Mouse (Mus musculus): ENCODE measurements around the gene Slc35f6. TPM values are rescaled to one million over a fixed set of nuclear protein-coding genes. Genes with fewer than 3 reads are reported as not detected.

Gene Slc35f6
- polyA plus RNA-seq, 1 experiment from 2014 or later, result 10.6 TPM

- 45% methylated on average over 22 of the region's 22 CpGs for WGBS (ENCODE audit: insufficient replicate concordance)
- ATAC-seq (ENCODE audit: low read depth) (no peak), DNase-seq (no peak)
- Histone ChIP-seq H3K27ac (no peak overlapping the region), H3K9me3 (replicated peaks) (no peaks in the 10 kb centered on the region), H3K27me3 (peaks cover 49% of the 10 kb centered on the region), H3K4me3 (replicated peaks) (0 out of 2 replicates have a peak overlapping the region, but pooled peaks have one; percentile 25), H3K9ac (no peak overlapping the region), H3K4me1 (replicated peaks) (peaks cover 23% of the 10 kb centered on the region), H3K36me3 (no peaks in the 10 kb centered on the region), H3K4me2 (peak overlapping the region; percentile 54; the same call in 1 of the 2 replicates)
Measured at GRCm38 (mm10) chr5:30621844-30622176, 25.9 kb upstream of the Slc35f6 start.

- no peak for DNase-seq
- Histone ChIP-seq H3K4me3 (replicated peaks) (peak overlapping the region; percentile 25), H3K9ac (no peak overlapping the region), H3K4me2 (peak overlapping the region; percentile 54), H3K4me1 (replicated peaks) (peaks cover 23% of the 10 kb centered on the region), H3K36me3 (no peaks in the 10 kb centered on the region), H3K27ac (no peak overlapping the region), H3K27me3 (peaks cover 49% of the 10 kb centered on the region), H3K9me3 (replicated peaks) (no peaks in the 10 kb centered on the region)
- 5% methylated on average over 68 of the region's 69 CpGs for WGBS (ENCODE audit: insufficient replicate concordance)
- peak; percentile 26; the same call in 1 of the 2 replicates for ATAC-seq (ENCODE audit: low read depth)
Measured at GRCm38 (mm10) chr5:30622177-30622840, 25.4 kb upstream of the Slc35f6 start.

DNA sequence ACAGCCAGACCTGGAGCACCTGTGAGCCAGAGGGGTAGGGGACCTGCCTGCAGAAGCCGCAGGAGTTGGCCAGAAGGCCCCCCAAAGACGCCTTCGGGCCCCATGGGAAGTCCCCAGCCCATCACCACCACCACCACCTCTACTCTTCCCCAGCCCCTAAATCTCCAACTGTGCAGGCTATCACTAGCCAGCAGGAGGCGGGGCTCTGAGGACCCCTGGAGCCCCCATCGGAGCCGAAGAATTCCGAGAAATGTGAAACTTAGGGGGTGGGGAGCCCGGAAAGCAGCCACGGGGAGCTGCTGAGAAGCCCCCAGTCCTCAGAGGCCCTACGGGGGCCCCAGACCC is 24.9 kb upstream of the Slc35f6 start:
- Histone ChIP-seq H3K9ac (no peak overlapping the region), H3K4me2 (peak overlapping the region; percentile 54), H3K4me3 (replicated peaks) (peak overlapping the region; percentile 25), H3K27ac (no peak overlapping the region), H3K4me1 (replicated peaks) (peaks cover 20% of the 10 kb centered on the region), H3K9me3 (replicated peaks) (no peaks in the 10 kb centered on the region), H3K36me3 (no peaks in the 10 kb centered on the region), H3K27me3 (peaks cover 49% of the 10 kb centered on the region)
- WGBS (ENCODE audit: insufficient replicate concordance), result 10% methylated on average over 10 of the region's 10 CpGs
- DNase-seq (no peak), ATAC-seq (ENCODE audit: low read depth) (no peak)

GRCm38 (mm10) chr5:30623380-30623779 is 24.4 kb upstream of the Slc35f6 start:
- WGBS (ENCODE audit: insufficient replicate concordance), result 48% methylated on average over 2 of the region's 2 CpGs
- no peak for DNase-seq
- ATAC-seq (ENCODE audit: low read depth), result no peak
- no peak overlapping the region for H3K9ac ChIP-seq
- no peaks in the 10 kb centered on the region for H3K36me3 ChIP-seq
- no peak overlapping the region for H3K4me3 ChIP-seq (replicated peaks)
- no peak overlapping the region for H3K27ac ChIP-seq
- H3K4me1 ChIP-seq (replicated peaks), result peaks cover 15% of the 10 kb centered on the region
- H3K9me3 ChIP-seq (replicated peaks), result no peaks in the 10 kb centered on the region
- H3K4me2 ChIP-seq, result no peak overlapping the region
- peaks cover 49% of the 10 kb centered on the region for H3K27me3 ChIP-seq

DNA sequence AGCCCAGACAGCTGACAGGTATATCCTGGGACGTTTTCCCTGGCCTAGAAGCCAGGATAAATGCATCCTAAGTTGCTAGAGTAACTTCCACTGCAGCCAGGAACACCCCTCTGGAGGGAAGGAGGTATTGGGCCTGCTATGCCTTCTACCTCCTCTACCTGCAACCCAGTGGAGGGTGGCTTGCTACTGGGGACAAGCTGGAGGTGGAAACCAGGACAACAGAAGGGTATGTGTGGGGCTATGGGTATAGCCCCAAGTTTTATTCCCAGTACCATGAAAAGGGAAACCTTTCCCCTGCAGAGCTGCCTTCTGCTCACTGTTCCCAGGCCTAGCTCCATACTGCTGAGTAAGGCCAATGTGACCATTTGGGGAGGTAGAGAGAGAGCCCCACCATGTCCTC is 23.4 kb upstream of the Slc35f6 start:
- 21% methylated on average over 1 of the region's 1 CpGs for WGBS (ENCODE audit: insufficient replicate concordance)
- no peaks in the 10 kb centered on the region for H3K36me3 ChIP-seq
- no peak overlapping the region for H3K27ac ChIP-seq
- H3K4me3 ChIP-seq (replicated peaks), result no peak overlapping the region
- no peak for DNase-seq
- no peak overlapping the region for H3K9ac ChIP-seq
- no peak for ATAC-seq (ENCODE audit: low read depth)
- H3K9me3 ChIP-seq (replicated peaks), result no peaks in the 10 kb centered on the region
- peaks cover 12% of the 10 kb centered on the region for H3K4me1 ChIP-seq (replicated peaks)
- peaks cover 48% of the 10 kb centered on the region for H3K27me3 ChIP-seq
- H3K4me2 ChIP-seq, result no peak overlapping the region

DNA sequence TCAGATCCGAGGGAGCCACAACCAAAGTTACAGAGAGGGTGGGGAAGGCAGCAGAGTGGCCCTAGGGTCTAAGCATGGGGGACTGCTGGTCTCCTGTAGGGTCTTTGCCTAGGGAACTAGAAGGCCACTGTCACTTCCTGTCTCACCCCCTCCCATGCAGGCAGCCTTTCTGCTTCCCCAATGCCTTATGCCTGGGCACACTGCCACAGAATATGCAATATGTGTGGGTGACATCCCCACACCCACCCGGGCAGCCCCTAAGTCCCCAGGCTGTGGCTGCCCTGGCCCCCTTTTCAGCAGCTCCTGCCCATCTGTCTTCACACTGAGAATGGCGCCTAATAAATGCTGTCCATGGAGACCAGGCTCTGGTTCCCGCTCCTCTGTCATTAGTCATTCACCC is 22.8 kb upstream of the Slc35f6 start:
- Histone ChIP-seq H3K27ac (no peak overlapping the region), H3K9me3 (replicated peaks) (no peaks in the 10 kb centered on the region), H3K4me1 (replicated peaks) (peaks cover 12% of the 10 kb centered on the region), H3K9ac (no peak overlapping the region), H3K27me3 (peaks cover 51% of the 10 kb centered on the region), H3K4me3 (replicated peaks) (no peak overlapping the region), H3K36me3 (no peaks in the 10 kb centered on the region), H3K4me2 (no peak overlapping the region)
- ATAC-seq (ENCODE audit: low read depth), result no peak
- no peak for DNase-seq
- 36% methylated on average over 4 of the region's 4 CpGs for WGBS (ENCODE audit: insufficient replicate concordance)

GRCm38 (mm10) chr5:30625379-30625778 is 22.4 kb upstream of the Slc35f6 start:
- no peak for ATAC-seq (ENCODE audit: low read depth)
- Histone ChIP-seq H3K4me3 (replicated peaks) (no peak overlapping the region), H3K27me3 (peaks cover 54% of the 10 kb centered on the region), H3K4me2 (no peak overlapping the region), H3K9ac (no peak overlapping the region), H3K4me1 (replicated peaks) (peaks cover 12% of the 10 kb centered on the region), H3K27ac (no peak overlapping the region), H3K36me3 (no peaks in the 10 kb centered on the region), H3K9me3 (replicated peaks) (no peaks in the 10 kb centered on the region)
- WGBS (ENCODE audit: insufficient replicate concordance), result 45% methylated on average over 3 of the region's 3 CpGs
- DNase-seq, result no peak

DNA sequence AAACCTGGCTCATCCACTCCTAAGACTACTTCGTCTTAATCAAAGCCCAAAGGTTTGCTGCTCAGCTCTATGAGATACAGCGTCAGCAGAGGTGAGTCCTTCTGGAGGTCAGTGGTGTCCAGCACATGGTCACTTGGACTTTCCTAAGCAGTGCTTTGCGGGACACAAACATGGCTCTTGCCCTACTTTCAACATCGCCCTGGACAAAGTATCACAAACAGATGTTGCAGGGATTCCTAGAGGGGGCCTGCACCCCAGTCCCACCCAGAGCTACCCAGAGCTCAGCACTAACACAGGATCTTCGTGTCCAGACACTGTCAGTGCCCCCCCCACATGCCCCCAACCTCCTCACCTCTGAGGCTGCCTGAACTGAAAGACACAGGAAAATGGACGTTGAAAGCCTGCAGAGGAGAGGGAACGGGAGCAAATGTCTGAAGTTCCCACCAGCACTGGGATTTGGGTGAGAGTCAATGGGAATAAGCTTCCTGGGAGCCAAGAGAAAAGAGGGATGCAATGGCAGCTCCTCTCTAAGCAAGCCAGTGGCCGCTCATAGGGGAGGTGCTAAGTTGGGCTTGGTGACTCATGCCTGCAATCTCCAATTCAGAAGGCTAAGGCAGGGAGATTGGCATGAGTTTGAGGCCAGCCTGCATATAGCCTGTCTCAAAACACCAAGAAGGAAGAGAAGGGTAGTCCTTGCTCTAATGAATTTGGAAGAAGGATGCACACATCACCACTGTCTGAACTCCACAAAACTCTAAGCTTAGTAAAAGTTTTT is 21.2 kb upstream of the Slc35f6 start:
- Histone ChIP-seq H3K36me3 (no peaks in the 10 kb centered on the region), H3K27me3 (peaks cover 50% of the 10 kb centered on the region), H3K9me3 (replicated peaks) (no peaks in the 10 kb centered on the region), H3K9ac (no peak overlapping the region), H3K4me1 (replicated peaks) (peaks cover 12% of the 10 kb centered on the region), H3K4me2 (no peak overlapping the region), H3K4me3 (replicated peaks) (no peak overlapping the region), H3K27ac (no peak overlapping the region)
- ATAC-seq (ENCODE audit: low read depth) (no peak), DNase-seq (no peak)
- WGBS (ENCODE audit: insufficient replicate concordance), result 48% methylated on average over 8 of the region's 8 CpGs

GRCm38 (mm10) chr5:30628511-30628910 is 19.2 kb upstream of the Slc35f6 start:
- H3K4me3 ChIP-seq (replicated peaks), result no peak overlapping the region
- WGBS (ENCODE audit: insufficient replicate concordance), result 57% methylated on average over 3 of the region's 3 CpGs
- no peaks in the 10 kb centered on the region for H3K9me3 ChIP-seq (replicated peaks)

GRCm38 (mm10) chr5:30630401-30630800 is 17.3 kb upstream of the Slc35f6 start:
- Histone ChIP-seq H3K4me3 (replicated peaks) (no peak overlapping the region), H3K36me3 (no peaks in the 10 kb centered on the region), H3K27ac (no peak overlapping the region), H3K9ac (no peak overlapping the region), H3K27me3 (peaks cover 18% of the 10 kb centered on the region; the same call in 1 of the 2 replicates), H3K4me1 (replicated peaks) (no peaks in the 10 kb centered on the region), H3K4me2 (no peak overlapping the region), H3K9me3 (replicated peaks) (no peaks in the 10 kb centered on the region)
- DNase-seq (no peak), ATAC-seq (ENCODE audit: low read depth) (no peak)
- 55% methylated on average over 6 of the region's 6 CpGs for WGBS (ENCODE audit: insufficient replicate concordance)

More at GRCm38 (mm10) chr5:30628511-30628910, 19.2 kb upstream of the Slc35f6 start:
- no peak overlapping the region for H3K27ac ChIP-seq
- H3K36me3 ChIP-seq, result no peaks in the 10 kb centered on the region
- no peak for ATAC-seq (ENCODE audit: low read depth)
- no peak for DNase-seq
- H3K4me1 ChIP-seq (replicated peaks), result no peaks in the 10 kb centered on the region
- H3K9ac ChIP-seq, result no peak overlapping the region
- H3K4me2 ChIP-seq, result no peak overlapping the region
- peaks cover 30% of the 10 kb centered on the region for H3K27me3 ChIP-seq

DNA sequence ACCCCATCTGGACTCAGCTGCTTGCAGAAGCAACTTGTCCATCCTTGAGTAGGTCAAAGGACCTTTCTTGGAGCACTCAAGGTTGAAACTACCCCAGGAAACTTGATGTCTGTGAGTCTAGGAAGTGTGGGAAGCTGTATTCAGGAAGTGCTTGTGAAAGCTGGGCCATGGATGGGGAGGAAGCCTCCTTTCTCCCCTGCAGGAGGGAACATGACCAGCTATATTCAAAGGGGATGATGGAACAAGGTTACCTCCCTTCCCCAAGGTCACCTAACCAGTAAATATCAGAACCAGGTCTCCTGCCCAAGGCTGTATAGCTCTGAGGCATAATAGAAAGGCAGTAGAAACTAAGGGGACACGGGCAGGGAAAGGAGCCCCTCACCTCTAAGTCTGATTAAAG is 15.6 kb upstream of the Slc35f6 start:
- DNase-seq, result no peak
- no peaks in the 10 kb centered on the region for H3K4me1 ChIP-seq (replicated peaks)
- no peaks in the 10 kb centered on the region for H3K9me3 ChIP-seq (replicated peaks)
- H3K4me2 ChIP-seq, result no peak overlapping the region
- ATAC-seq (ENCODE audit: low read depth), result no peak
- H3K36me3 ChIP-seq, result no peaks in the 10 kb centered on the region
- H3K27me3 ChIP-seq, result peaks cover 18% of the 10 kb centered on the region
- no peak overlapping the region for H3K27ac ChIP-seq
- H3K4me3 ChIP-seq (replicated peaks), result no peak overlapping the region
- H3K9ac ChIP-seq, result no peak overlapping the region
- WGBS (ENCODE audit: insufficient replicate concordance), result 37% methylated on average over 1 of the region's 1 CpGs

- no peak overlapping the region for H3K9ac ChIP-seq
- ATAC-seq (ENCODE audit: low read depth), result no peak
- H3K4me2 ChIP-seq, result no peak overlapping the region
- H3K36me3 ChIP-seq, result no peaks in the 10 kb centered on the region
- no peaks in the 10 kb centered on the region for H3K9me3 ChIP-seq (replicated peaks)
- 0 out of 2 replicates have a peak, but pooled peaks cover 3% of the 10 kb centered on the region for H3K4me1 ChIP-seq (replicated peaks)
- H3K27ac ChIP-seq, result no peak overlapping the region
- peaks cover 6% of the 10 kb centered on the region; the same call in 1 of the 2 replicates for H3K27me3 ChIP-seq
- no peak overlapping the region for H3K4me3 ChIP-seq (replicated peaks)
- WGBS (ENCODE audit: insufficient replicate concordance), result 29% methylated on average over 7 of the region's 7 CpGs
- DNase-seq, result no peak
Measured at GRCm38 (mm10) chr5:30636994-30637393, 10.7 kb upstream of the Slc35f6 start.
